Mouse (Mus musculus) cerebellum, postnatal 36 days (tissue): ENCODE measurements around the gene Gp1ba.

Experiments used
- DNase-seq, 2 experiments: peaks; one replicate each; pipeline ENCODE4 v3.0.0; 2021 to 2022; ENCODE audit warnings: mixed read lengths in 2 of 2

Gp1ba gene

GRCm38 (mm10) chr11:70638714-70639278 lies at the start of gene Gp1ba:
Gp1ba (plus strand) TSS chr11:70639122.
- no peak for DNase-seq

DNA sequence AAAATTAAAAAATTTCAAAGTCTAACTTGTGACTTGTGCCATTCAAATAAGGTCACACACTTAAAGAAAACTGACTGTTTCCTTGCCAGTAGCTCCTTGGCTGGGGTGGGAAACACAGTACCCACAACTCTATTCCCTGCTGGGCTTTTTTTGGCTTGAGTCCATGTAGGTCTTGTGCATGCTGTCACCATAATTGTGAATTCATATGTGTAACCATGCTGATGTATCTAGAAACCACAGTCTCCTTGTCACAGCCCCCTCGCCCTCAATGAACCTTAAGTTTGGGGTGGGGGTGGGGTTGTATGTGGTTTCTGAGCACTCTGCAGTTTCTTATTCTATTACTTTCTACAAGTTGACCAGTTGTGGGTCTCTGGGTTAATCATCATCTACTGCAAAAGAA lies 47.2 kb upstream of the Gp1ba start:
- DNase-seq: no peak

DNA sequence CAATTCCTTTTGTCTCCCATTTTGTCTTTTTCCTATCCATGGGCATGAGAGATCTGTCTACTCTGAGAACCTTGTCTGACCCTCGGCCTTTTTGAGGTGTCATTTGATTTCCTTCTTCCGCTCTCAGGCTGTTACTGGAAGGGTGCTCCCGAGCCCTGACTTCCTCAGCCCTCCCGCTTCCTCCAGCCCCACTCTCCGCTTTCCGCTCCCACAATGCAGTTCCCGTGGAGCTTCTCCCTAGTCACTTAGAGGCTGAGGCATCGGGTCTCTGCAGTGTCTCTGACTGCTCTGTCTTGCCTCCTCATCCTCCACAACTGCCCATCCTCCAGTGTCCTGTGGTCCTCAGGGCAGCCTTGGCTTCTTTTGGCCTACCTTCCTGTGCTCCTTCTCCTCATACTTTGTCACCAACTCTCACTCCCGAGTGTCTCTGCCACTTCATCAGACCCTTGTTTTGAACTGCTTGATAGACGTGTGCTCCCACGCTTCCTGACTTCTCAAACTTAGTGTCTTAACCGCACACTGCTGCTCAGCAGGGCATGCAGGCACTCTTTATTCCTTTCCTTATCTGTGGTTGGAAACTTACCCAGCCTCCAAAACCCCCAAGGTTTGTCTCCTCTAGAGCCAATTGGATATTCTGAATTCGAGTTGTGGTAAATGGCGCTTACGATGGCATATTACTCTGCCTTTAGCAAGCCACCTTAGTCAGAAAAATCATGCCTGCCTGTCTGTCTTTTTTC lies 44.5 kb upstream of the Gp1ba start:
- DNase-seq: no peak

GRCm38 (mm10) chr11:70595638-70596037 lies 43.3 kb upstream of the Gp1ba start:
- DNase-seq: no peak

DNA sequence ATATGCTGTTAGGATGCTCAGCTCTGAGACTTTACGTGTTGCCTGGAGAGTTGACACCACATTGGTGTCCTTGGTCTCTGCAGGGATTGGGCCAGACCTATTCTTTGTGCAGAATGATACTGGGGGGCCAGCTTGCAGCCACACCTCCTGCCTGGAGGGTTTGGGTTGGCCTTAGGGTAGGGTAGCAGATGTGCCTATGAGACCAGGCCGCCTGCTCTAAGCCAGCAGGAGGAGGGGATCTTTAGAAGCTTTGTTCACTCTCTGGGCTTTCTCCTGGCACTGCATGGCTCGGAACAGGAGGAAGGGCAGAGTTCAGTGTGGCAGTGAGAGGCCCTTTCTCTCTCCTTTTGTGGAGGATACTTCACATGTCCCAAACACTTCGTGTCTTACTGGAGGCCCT lies 42.8 kb upstream of the Gp1ba start:
- DNase-seq: no peak

DNA sequence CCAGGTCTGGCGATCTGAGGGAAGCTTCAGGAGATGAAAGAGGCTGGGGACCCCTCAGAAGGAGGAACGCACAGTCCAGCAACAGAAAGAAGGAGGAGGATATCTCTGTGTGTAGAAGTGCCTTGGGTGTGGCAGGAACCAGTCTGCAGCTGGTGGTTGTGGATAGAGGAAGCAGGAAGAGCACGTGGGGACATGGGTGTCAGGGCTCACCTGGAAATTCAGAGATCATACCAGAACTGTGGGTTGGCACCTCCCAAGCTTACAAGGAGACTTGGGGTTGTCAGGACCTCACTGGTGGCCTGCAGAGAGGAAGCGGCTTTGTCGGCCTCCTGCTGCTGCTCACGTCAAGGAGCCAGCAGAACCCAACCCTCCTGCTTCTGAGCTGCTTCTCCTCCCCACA lies 41.6 kb upstream of the Gp1ba start:
- DNase-seq: no peak

GRCm38 (mm10) chr11:70598451-70598953 lies 40.4 kb upstream of the Gp1ba start:
- DNase-seq: no peak

DNA sequence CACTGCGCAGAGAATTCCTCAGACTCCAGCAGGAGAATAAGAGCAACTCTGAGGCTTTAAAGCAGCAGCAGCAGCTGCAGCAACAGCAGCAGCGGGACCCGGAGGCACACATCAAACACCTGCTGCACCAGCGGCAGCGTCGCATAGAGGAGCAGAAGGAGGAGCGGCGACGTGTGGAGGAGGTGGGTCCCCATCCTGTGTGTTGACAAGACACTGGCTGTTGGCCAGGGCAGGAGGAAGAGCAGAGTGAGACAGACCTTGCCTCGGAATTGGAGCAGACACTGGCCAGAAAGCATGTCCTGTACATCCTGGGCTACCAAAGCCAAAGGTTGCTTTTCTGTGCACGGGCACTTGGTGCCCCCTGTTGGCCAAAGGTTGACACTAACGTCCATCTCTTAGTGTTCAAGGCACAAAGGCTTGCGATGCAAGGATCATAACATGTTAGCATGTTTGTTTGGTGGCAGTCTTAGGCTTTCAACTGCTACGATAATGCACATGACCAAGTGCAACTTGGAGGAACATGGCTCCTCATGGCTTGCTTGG lies 33.8 kb upstream of the Gp1ba start:
- peak; percentile 83 to 86 for DNase-seq

- no peak for DNase-seq
Measured at GRCm38 (mm10) chr11:70606717-70607116, 32.2 kb upstream of the Gp1ba start.

DNA sequence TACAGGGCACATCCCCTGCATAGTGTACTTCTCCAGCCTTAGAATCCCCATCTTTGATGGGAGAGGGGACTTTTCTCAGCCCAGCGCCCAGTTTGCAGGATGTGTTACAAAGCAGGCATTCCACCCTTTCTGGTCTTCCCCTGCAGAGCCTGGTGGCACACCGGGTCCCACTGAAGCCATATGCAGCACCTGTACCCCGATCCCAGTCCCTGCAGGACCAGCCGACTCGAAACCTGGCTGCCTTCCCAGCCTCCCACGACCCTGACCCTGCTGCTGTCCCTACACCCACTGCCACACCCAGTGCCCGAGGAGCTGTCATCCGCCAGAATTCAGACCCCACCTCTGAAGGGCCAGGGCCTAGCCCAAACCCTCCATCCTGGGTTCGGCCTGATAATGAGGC lies 31.3 kb upstream of the Gp1ba start:
- no peak for DNase-seq

DNA sequence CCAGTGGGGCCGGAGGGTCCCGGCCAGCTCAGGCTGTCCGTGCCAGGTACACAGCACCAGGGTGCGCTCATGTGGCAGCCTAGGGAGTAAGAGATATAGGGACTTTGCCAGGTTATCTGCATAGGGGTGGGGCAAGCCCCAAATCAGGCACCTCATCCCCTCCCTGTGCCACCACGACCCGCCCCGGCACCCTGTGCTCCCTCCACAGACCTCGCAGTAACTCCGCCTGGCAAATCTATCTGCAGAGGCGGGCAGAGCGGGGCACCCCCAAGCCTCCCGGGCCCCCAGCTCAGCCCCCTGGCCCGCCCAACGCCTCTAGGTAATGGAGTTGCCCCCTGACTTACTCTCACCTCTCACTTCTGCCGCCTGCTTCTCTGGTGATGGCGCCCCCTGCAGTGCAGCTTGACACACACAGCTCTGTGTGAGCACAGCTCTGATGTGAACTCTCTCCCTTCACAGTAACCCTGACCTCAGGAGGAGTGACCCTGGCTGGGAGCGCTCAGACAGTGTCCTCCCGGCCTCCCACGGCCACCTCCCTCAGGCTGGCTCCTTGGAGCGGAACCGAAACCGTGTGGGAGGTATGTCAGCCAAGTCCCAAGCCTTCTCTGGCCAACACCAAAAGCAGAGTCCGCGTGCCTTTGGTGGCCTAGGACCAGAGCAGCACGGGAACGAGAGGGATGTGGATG lies 30.4 kb upstream of the Gp1ba start:
- DNase-seq: peak in 1 of 2 experiments; percentile 29

- DNase-seq: no peak
Measured at GRCm38 (mm10) chr11:70610752-70611151, 28.2 kb upstream of the Gp1ba start.

DNA sequence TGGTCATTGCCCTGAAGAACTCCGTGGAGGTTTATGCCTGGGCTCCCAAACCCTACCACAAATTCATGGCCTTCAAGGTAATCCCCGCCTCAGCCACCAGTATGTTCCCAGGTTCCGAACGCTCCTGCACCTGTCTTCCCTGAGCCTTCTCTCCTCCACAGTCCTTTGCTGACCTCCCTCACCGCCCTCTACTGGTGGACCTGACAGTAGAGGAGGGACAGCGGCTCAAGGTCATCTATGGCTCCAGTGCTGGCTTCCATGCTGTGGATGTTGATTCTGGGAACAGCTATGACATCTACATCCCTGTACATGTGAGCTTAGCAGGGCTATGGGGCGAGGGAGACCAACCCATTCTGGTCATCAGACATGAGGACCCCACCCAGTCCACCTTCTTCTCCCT lies 26.4 kb upstream of the Gp1ba start:
- DNase-seq: no peak

- peak; percentile 27 to 31 for DNase-seq
Measured at GRCm38 (mm10) chr11:70615074-70615473, 23.8 kb upstream of the Gp1ba start.

DNA sequence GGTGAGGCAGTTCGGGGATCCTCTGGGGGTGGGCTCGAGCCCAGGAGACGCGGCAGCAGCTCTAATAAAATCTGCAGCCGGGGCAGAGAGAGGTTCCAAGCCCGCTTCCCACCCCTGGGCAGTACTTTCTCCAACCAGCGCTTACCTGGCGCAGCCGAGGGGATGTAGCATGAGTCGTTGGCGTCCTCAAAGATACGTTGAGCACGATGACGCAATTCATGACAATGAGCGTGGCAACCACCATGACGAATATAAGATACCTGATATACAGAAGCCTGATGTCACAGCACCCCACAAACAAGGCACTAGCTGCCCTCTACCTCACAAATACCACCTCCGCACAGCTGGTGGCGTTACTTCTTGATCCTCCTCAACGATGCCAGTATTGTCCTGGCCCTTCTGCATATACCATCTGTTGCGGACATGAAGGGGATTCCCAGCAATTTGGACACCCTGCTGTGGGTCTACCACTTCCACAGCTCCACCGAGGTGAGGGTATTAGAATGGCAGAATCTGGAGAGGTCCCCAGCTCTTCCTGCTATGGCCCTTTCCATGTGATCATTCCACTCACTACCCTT lies 23.3 kb upstream of the Gp1ba start, which contains the start of gene 4930544D05Rik:
TSS of gene 4930544D05Rik (plus strand) at position 333 of the 578 bp plus-strand sequence.
- no peak for DNase-seq

DNA sequence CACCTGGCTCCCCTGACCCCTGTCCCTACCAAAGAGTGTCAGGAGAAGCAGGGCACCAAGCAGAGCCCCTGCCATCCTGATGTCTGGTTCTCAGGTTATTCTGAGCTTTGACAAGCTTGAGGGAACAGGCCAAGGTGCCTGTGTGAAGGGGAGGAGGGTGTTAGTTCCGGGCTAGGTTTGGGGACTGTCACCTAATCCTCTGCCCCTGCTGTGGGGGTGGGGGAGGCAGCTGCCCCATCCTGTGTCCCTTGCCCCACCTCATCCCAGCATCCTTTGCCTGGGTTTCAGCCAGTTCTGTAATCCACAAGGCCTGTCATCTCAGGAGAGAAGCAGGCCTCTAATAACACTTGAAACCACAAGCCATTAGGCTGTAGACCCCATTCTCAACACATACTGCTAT lies 19.8 kb upstream of the Gp1ba start, which contains the start of gene Chrne:
TSS of gene Chrne (minus strand) at position 116 of the 400 bp plus-strand sequence.
- no peak for DNase-seq

- no peak for DNase-seq
Measured at GRCm38 (mm10) chr11:70621972-70622814, 16.7 kb upstream of the Gp1ba start.

- no peak for DNase-seq
Measured at GRCm38 (mm10) chr11:70623053-70623742, 15.7 kb upstream of the Gp1ba start.

- DNase-seq: peak in 1 of 2 experiments; percentile 34
Measured at GRCm38 (mm10) chr11:70625473-70625872, 13.4 kb upstream of the Gp1ba start.

GRCm38 (mm10) chr11:70626877-70627276 lies 12.0 kb upstream of the Gp1ba start:
- DNase-seq: no peak

GRCm38 (mm10) chr11:70628431-70628830 lies 10.5 kb upstream of the Gp1ba start:
- no peak for DNase-seq
